In the genomic region with DNA sequence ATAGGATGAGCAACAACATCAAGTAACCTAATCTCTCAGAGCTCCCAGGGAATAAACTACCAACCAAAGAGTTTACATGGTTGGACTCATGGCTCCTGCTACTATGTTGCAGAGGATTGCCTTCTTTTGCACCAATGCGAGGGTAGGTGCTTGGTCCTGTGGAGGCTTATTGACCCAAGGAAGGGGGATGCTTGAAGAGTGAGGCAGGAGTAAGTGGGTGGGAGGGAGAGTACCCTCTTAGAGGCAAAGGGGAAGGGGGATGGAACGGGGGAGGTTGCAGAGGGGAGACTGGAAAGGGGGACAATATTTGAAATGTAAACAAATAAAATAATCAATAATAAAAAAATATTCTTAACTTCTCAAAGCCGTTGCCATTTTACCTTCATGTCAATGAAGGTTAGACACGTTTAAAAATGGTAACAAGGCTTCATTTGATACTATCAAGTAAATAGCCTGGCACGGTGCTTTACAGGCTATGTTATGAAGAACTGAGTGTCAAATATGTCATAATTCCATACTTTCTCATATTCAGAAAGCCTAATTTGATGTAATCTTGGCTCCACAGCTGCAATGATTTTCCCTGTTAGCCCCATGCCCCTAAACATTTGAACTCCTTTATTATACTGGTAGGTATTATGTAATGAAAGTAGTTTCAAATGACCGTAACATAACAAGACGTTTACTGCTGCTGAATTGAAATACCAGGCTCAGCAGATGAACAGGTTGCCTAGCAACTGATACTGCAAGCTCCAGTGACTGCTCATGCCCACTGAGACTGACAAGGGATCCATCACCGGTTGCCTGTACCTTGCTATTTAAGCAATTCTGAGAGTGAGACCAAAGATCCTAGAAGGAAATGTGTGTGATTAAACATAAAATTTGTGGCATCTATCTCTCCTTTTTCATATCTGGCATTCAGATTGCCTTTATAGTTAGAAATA, we compare ENCODE assay signal across 10 mouse cellular contexts.
A peak's percentile ranks its signal among the peaks of the same experiment; 100 is the strongest.
DNase-seq lines count a peak whose midpoint lies in the region; ATAC-seq lines count a peak whose summit lies in the region.
"Had no signal": no experiment of that assay in that cellular context is flagged by ENCODE, and none has a peak within 500 bp of the region (broad histone marks: within the 10 kb centered on the region; RNA-seq: fewer than 3 reads in every experiment).

No protein-coding gene starts in this region.

- H3K36me3 ChIP-seq in hindbrain, embryonic 15.5 days = no peaks in the 10 kb centered on the region
- H3K36me3 ChIP-seq in midbrain, embryonic 16.5 days (ENCODE audit: control insufficient read depth, insufficient read depth, low read length) = no peaks in the 10 kb centered on the region
- H3K36me3 ChIP-seq: heart, embryonic 13.5 days; stomach, embryonic 15.5 days had no signal

- H3K4me1 ChIP-seq in hindbrain, embryonic 15.5 days (replicated peaks) = peaks cover 14% of the 10 kb centered on the region
- peaks cover 9% of the 10 kb centered on the region for H3K4me1 ChIP-seq in midbrain, embryonic 16.5 days (ENCODE audit: control insufficient read depth, insufficient read depth, low read length)
- H3K4me1 ChIP-seq: heart, embryonic 13.5 days; stomach, embryonic 15.5 days had no signal

- ATAC-seq in hindbrain, embryonic 15.5 days (ENCODE audit: low FRiP score, low read depth) = peak; percentile 93
- ATAC-seq in midbrain, embryonic 16.5 days = peak; percentile 98
- ATAC-seq in erythroblast, adult 5-6 weeks (replicated peaks; ENCODE audit: low FRiP score, poor library complexity, severe bottlenecking) = no peak

- no peaks in the 10 kb centered on the region for H3K9me3 ChIP-seq in hindbrain, embryonic 15.5 days
- no peaks in the 10 kb centered on the region for H3K9me3 ChIP-seq in midbrain, embryonic 16.5 days (replicated peaks; ENCODE audit: control insufficient read depth, low read length, poor library complexity, severe bottlenecking)
- H3K9me3 ChIP-seq: heart, embryonic 13.5 days; stomach, embryonic 15.5 days had no signal

- H3K27me3 ChIP-seq in hindbrain, embryonic 15.5 days = no peaks in the 10 kb centered on the region
- no peaks in the 10 kb centered on the region for H3K27me3 ChIP-seq in midbrain, embryonic 16.5 days (ENCODE audit: control insufficient read depth, insufficient read depth, low read depth, low read length)
- H3K27me3 ChIP-seq: heart, embryonic 13.5 days; stomach, embryonic 15.5 days had no signal

- H3K4me2 ChIP-seq in hindbrain, embryonic 15.5 days = peak overlapping the region; percentile 32
- H3K4me2 ChIP-seq in midbrain, embryonic 16.5 days (ENCODE audit: low read length) = peak overlapping the region; percentile 43
- H3K4me2 ChIP-seq: heart, embryonic 13.5 days; stomach, embryonic 15.5 days had no signal

- peak; percentile 22 for DNase-seq in cerebellum, adult 11 months
- DNase-seq in embryo, embryonic 10 days (ENCODE audit: low spot score) = peak; percentile 56
- no peak for DNase-seq in lung, adult 18-20 months
- no peak for DNase-seq in ovary, postnatal 36 days (ENCODE audit: low spot score)
- DNase-seq in urinary bladder, adult 2 months (ENCODE audit: low spot score) = no peak

- no peak overlapping the region for H3K4me3 ChIP-seq in hindbrain, embryonic 15.5 days
- no peak overlapping the region for H3K4me3 ChIP-seq in midbrain, embryonic 16.5 days (ENCODE audit: low read depth, low read length)
- H3K4me3 ChIP-seq: heart, embryonic 13.5 days; stomach, embryonic 15.5 days had no signal

- no peak overlapping the region for H3K9ac ChIP-seq in hindbrain, embryonic 15.5 days
- 0 out of 2 replicates have a peak overlapping the region, but pooled peaks have one; percentile 10 for H3K9ac ChIP-seq in midbrain, embryonic 16.5 days (ENCODE audit: low read depth, low read length)
- H3K9ac ChIP-seq: heart, embryonic 13.5 days; stomach, embryonic 15.5 days had no signal

- H3K27ac ChIP-seq in hindbrain, embryonic 15.5 days (replicated peaks) = peak overlapping the region; percentile 41
- peak overlapping the region; percentile 74 for H3K27ac ChIP-seq in midbrain, embryonic 16.5 days (ENCODE audit: low read length)
- H3K27ac ChIP-seq: heart, embryonic 13.5 days; stomach, embryonic 15.5 days had no signal

- 37% methylated on average over 8 of the region's 8 CpGs for WGBS in hindbrain, embryonic 15.5 days
- 33% methylated on average over 8 of the region's 8 CpGs for whole genome bisulfite sequencing in midbrain, embryonic 16.5 days

Comparison
In these comparisons a context has a peak if more than half of its experiments do, and no peak if none do; other contexts are left out.
1. DNase-seq: peak in cerebellum, adult 11 months (single experiment) and embryo, embryonic 10 days (single experiment); none in lung, adult 18-20 months (0 of 2), ovary, postnatal 36 days (single experiment) and urinary bladder, adult 2 months (single experiment).